Mouse (Mus musculus) midbrain, embryonic 14.5 days (tissue): ENCODE data around the gene Aldh3b1. TPM values are rescaled to one million over a fixed set of nuclear protein-coding genes. Genes with fewer than 3 reads are reported as not detected.

Experiments used
- ATAC-seq: fragments of 200-750 bp; cut with Nextera tagmentation; 2 replicates; pipeline ENCODE4 v1.8.0; 2017; ENCODE audit warnings: moderate number of reproducible peaks, moderate library complexity; ENCODE audit not compliant: low FRiP score, low TSS enrichment
- DNase-seq: peaks from one replicate; pipeline ENCODE4 v3.0.0-alpha.2; 2015
- H3K27ac ChIP-seq: fragments of 300-500 bp; sonication (generic); replicated peaks from 2 replicates; pipeline ENCODE4 v1.5.1; 2014; ENCODE audit warnings: mild to moderate bottlenecking, low read depth, low read length, moderate library complexity
- H3K27me3 ChIP-seq: fragments of 300-500 bp; sonication (generic); 2 replicates; pipeline ENCODE4 v1.6.1; 2014; ENCODE audit warnings: low read length, control low read depth, mixed read lengths; ENCODE audit not compliant: control insufficient read depth, insufficient read depth
- H3K36me3 ChIP-seq: fragments of 300-500 bp; sonication (generic); 2 replicates; pipeline ENCODE4 v1.6.1; 2014; ENCODE audit warnings: low read length, control low read depth; ENCODE audit not compliant: control insufficient read depth, insufficient read depth
- H3K4me1 ChIP-seq: fragments of 300-500 bp; sonication (generic); 2 replicates; pipeline ENCODE4 v1.6.1; 2014; ENCODE audit warnings: mild to moderate bottlenecking, antibody characterized with exemption, low read length, control low read depth; ENCODE audit not compliant: control insufficient read depth, insufficient read depth
- H3K4me2 ChIP-seq: fragments of 300-500 bp; sonication (generic); 2 replicates; pipeline ENCODE4 v1.6.1; 2014; ENCODE audit warnings: mild to moderate bottlenecking, low read length, moderate library complexity
- H3K4me3 ChIP-seq: fragments of 300-500 bp; sonication (generic); replicated peaks from 2 replicates; pipeline ENCODE4 v1.5.1; 2014; ENCODE audit warnings: low read depth, low read length
- H3K9ac ChIP-seq: fragments of 300-500 bp; sonication (generic); replicated peaks from 2 replicates; pipeline ENCODE4 v1.6.1; 2014; ENCODE audit warnings: mild to moderate bottlenecking, low read length, moderate library complexity
- H3K9me3 ChIP-seq: fragments of 300-500 bp; sonication (generic); 2 replicates; pipeline ENCODE4 v1.6.1; 2016; ENCODE audit warnings: low read length, control low read depth, mixed read lengths; ENCODE audit not compliant: control insufficient read depth
- WGBS: fragments of 180-500 bp; shearing (Covaris S2); extraction: QIAGEN DNeasy Blood & Tissue Kit; methylation state at CpG from one replicate; pipeline ENCODE4 v1.1.7; 2014; 5-methylcytosine and 5-hydroxymethylcytosine counted together
- polyA plus RNA-seq: library from polyadenylated mRNA; unstranded; fragments of >200 nt; fragmentation: Nextera tagmentation; extraction: Ambion mirVana; gene quantifications from 2 replicates; pipeline ENCODE4 v1.2.1, GENCODE M21; 2014

The Aldh3b1 gene
- polyA plus RNA-seq, 1 experiment from 2014 or later: 1.1 TPM

DNA sequence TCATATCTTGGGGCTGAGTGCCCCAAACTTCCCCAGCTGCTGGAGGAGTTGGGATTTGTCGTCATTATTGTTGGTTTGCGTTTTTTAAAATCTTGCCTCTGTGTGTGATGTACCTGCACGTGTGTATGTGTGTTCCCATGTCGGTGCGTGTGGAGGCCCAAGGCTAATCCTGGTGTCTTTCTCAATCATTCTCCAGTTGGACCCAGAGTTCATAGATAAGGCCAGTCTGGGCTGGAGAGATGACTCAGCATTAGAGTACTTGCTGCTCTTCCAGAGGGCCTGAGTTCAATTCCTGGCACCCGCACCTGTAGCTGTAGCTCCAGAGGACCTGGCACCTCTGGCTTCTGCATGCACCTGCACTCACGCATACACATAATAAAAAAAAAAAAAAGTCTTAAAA is 4.7 kb downstream of the Aldh3b1 start:
- no peak for DNase-seq
- no peak for ATAC-seq
- Histone ChIP-seq H3K4me1 (no peaks in the 10 kb centered on the region), H3K4me3 (no peak overlapping the region), H3K27ac (no peak overlapping the region), H3K4me2 (no peak overlapping the region), H3K9ac (no peak overlapping the region), H3K9me3 (no peaks in the 10 kb centered on the region), H3K27me3 (no peaks in the 10 kb centered on the region), H3K36me3 (no peaks in the 10 kb centered on the region)
- 92% methylated on average over 7 of the region's 7 CpGs for WGBS

DNA sequence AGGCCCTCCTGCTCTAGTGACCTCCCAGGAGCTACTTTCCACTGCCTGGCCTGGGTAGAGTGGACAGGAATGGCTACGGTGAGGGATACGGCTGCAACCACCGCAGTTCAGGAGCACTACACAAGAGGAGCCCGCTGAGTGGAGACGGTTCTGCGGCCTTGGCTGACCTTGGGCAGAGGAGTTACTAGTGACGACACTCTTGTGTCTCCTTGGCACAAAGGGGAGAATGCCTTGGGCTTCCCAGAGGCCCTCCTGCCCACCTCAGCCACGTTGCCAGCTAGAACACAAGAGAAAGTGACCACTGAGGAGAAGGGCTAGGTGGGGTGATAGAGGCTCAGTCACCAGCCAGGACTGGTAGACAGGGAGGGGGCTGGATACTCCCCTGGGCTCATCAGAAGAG is 5.4 kb downstream of the Aldh3b1 start:
- H3K27ac ChIP-seq: no peak overlapping the region
- no peak overlapping the region for H3K9ac ChIP-seq
- H3K4me1 ChIP-seq: no peaks in the 10 kb centered on the region
- no peak overlapping the region for H3K4me3 ChIP-seq
- no peak overlapping the region for H3K4me2 ChIP-seq
- no peaks in the 10 kb centered on the region for H3K36me3 ChIP-seq
- WGBS: 79% methylated on average over 8 of the region's 8 CpGs
- ATAC-seq (no peak), DNase-seq (no peak)
- no peaks in the 10 kb centered on the region for H3K9me3 ChIP-seq
- no peaks in the 10 kb centered on the region for H3K27me3 ChIP-seq

DNA sequence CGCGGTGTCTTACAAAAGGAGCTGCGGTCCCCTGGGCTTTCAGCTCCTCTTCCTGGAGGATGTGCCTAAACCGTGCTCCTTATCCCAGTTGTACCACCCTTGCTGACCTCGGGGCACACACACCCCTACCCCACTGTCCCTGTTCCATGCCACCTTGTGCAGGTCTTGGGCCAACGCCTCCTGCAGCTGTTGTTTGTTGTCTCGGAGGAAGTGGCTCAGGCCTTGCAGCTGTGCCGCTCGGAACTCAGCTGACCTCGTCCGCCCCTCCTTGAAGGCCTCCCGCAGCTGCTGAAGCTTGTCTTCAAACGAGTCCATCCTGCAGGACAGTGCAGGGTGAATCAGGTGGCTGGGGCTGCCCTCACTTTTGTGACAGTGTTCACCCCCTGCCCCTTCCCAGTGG is 6.0 kb downstream of the Aldh3b1 start:
- H3K9ac ChIP-seq: no peak overlapping the region
- H3K27ac ChIP-seq: no peak overlapping the region
- H3K9me3 ChIP-seq: no peaks in the 10 kb centered on the region
- DNase-seq (no peak), ATAC-seq (no peak)
- no peak overlapping the region for H3K4me3 ChIP-seq
- H3K4me1 ChIP-seq: no peaks in the 10 kb centered on the region
- 56% methylated on average over 13 of the region's 13 CpGs for WGBS
- H3K4me2 ChIP-seq: no peak overlapping the region
- no peaks in the 10 kb centered on the region for H3K27me3 ChIP-seq
- H3K36me3 ChIP-seq: no peaks in the 10 kb centered on the region

DNA sequence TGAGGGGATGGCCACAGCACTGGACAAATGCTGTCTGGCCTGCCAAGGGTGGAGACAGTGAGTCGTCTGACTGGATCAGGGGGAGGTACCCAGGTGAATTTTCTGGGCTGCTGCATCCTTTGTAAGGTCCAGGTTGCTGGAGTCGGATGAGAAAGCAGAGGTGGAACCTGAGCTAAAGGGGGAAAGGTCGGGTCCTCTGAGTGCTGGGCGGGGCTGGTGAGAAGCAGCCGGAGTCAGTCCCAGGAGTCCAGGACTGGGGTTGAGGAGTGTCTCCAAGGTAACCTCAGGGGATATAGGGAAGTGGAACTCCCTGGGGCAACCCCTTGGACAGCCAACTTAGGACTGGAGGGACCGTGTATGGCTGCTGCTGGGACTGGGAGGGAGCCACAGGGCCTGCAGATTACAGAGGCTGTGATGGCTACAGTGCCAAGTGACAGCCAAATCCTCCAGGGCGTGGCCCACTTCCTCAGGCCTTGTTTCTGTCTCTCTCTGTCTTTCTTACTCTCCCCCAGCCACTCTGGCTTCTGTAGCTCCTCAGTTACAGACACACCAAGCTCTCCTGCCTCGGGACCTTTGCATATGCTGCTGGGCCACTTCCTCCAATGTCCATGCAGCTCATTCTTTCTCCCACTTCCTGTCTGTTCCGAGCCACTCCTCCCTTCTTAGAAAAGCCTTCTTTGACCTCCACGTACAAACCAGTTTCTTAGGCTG is 6.8 kb downstream of the Aldh3b1 start:
- 59% methylated on average over 10 of the region's 10 CpGs for WGBS
- no peak overlapping the region for H3K9ac ChIP-seq
- ATAC-seq (no peak), DNase-seq (no peak)
- no peak overlapping the region for H3K27ac ChIP-seq
- no peak overlapping the region for H3K4me3 ChIP-seq
- H3K4me1 ChIP-seq: no peaks in the 10 kb centered on the region
- no peak overlapping the region for H3K4me2 ChIP-seq
- no peaks in the 10 kb centered on the region for H3K9me3 ChIP-seq
- no peaks in the 10 kb centered on the region for H3K36me3 ChIP-seq
- no peaks in the 10 kb centered on the region for H3K27me3 ChIP-seq

DNA sequence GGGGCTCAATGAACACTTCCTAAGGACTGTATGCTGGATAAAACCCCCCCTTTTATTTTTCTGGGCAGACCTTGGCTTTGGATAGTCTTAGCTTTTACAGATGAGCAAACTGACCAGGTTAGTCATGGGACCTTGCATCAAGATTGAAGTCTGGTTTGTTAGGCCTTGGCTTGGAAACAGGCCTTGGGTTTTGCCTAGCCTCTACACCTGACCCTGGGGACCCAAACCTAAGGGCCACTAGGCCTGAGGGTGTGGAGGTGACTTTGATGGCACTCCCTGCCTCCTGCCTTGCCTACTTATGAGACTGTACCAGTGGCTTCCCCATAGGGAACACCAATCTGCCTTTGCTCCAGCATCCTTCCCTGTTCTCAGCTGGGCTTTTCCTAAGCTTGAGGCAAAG is 9.7 kb downstream of the Aldh3b1 start:
- Histone ChIP-seq H3K4me2 (no peak overlapping the region), H3K27me3 (no peaks in the 10 kb centered on the region), H3K4me3 (no peak overlapping the region), H3K9ac (no peak overlapping the region), H3K4me1 (no peaks in the 10 kb centered on the region), H3K36me3 (no peaks in the 10 kb centered on the region), H3K27ac (no peak overlapping the region), H3K9me3 (no peaks in the 10 kb centered on the region)
- ATAC-seq (no peak), DNase-seq (no peak)

DNA sequence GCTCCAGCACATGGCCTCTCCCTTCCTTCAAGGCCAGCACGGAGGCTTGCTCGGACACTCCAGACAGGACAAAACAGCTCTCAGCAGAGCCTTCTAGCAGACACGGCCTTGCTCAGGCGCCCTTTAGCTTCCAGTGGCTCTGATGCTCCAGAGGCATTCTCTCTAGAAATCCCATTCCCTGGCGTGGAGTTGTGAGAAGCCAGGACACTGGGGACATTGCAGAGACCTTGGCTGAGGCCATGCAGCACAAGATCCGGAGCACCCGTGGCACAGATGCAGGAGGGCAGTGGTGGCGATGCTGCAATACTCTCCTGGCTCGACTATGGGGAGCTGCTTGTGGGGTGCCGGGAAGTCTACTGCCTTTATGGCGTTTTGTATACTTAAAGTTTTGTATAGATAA is 12.9 kb downstream of the Aldh3b1 start:
- ATAC-seq: no peak
- WGBS: 73% methylated on average over 11 of the region's 11 CpGs
- Histone ChIP-seq H3K27me3 (no peaks in the 10 kb centered on the region), H3K9ac (no peak overlapping the region), H3K4me1 (peaks cover 11% of the 10 kb centered on the region), H3K4me3 (no peak overlapping the region), H3K9me3 (no peaks in the 10 kb centered on the region), H3K4me2 (no peak overlapping the region), H3K36me3 (no peaks in the 10 kb centered on the region), H3K27ac (no peak overlapping the region)
- no peak for DNase-seq

DNA sequence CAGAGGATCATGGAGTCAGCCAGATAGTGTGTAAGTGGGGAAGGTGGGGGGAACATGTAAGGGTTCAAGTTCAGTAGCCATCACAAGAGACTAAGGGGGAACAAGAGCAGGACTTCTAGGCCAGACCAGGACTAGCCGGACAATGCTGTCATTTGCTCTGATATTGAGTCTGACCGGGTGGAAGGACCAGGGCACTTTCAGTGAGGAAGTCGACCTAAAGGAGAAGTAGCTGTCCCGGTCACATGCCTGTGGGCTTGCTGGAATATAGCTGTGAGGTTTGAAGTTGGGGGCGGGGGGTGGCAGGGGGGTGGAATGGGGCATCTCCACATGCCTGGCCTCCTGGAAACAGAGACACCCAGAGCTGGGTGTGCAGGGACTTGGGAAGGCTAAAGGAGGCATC is 15.1 kb downstream of the Aldh3b1 start:
- no peak for ATAC-seq

DNA sequence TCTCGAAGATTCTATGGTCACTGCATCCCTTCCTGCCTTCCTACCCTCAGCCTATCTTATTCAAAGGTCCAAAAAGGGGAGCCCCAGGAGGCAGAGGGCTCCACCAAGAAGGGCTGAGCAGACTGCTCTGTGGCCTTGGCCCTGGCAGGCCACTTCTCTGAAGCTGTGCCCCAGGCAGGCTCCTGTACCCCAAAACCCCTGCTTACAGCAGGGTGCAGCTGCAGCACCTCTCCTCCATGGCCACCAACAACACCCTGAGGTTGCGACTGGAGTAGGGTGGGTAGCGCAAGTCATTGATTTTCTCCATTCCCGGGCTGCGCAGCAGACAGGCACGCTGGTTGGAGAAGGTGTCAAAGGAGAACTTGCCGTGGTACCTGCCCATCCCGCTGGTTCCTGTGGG is 15.9 kb downstream of the Aldh3b1 start:
- Histone ChIP-seq H3K4me3 (peak overlapping the region; percentile 77), H3K9ac (peak overlapping the region; percentile 65; the same call in 1 of the 2 replicates), H3K4me1 (peaks cover 14% of the 10 kb centered on the region), H3K9me3 (no peaks in the 10 kb centered on the region), H3K27ac (0 out of 2 replicates have a peak overlapping the region, but pooled peaks have one; percentile 78), H3K4me2 (peak overlapping the region; percentile 84), H3K27me3 (no peaks in the 10 kb centered on the region), H3K36me3 (peaks cover 22% of the 10 kb centered on the region)
- DNase-seq (no peak), ATAC-seq (no peak)
- 90% methylated on average over 8 of the region's 8 CpGs for WGBS

More for the DNA sequence above, 15.1 kb downstream of the Aldh3b1 start:
- peaks cover 15% of the 10 kb centered on the region for H3K36me3 ChIP-seq
- peaks cover 14% of the 10 kb centered on the region for H3K4me1 ChIP-seq
- no peak overlapping the region for H3K4me2 ChIP-seq
- H3K9me3 ChIP-seq: no peaks in the 10 kb centered on the region
- no peak overlapping the region for H3K27ac ChIP-seq
- no peak overlapping the region for H3K9ac ChIP-seq
- H3K27me3 ChIP-seq: no peaks in the 10 kb centered on the region
- no peak for DNase-seq
- H3K4me3 ChIP-seq: no peak overlapping the region
- 95% methylated on average over 5 of the region's 5 CpGs for WGBS
